Mouse (Mus musculus): ENCODE data around the gene Adipoq.

DNA sequence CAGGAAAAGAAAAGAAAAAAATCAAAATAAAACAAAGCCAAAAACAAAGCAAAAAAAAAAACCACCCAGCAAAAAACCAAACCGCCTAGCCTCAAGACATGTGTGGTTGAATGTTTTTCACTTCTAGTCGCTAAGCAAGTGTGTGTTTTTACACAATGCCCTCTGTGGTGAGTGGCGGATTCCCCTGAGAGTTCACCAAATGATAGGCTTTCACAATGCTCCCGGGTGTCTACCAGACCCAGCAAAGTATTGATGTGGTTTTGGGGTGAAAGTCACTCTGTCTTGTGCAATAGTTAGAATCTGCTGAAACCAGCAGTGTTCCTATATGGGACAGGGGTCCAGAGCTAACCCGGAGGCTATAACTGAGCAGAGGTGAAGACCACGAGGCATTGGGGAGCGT is 2.0 kb upstream of the Adipoq start:
- TF ChIP-seq CTCF (IDR thresholded peaks at IDR 0.05; ENCODE audit: low read depth, low read length) (no peak), POLR2A (IDR thresholded peaks at IDR 0.05; ENCODE audit: borderline replicate concordance, low read depth, low read length) (no peak)
